Mouse (Mus musculus): ENCODE results near the gene Sox13.

DNA sequence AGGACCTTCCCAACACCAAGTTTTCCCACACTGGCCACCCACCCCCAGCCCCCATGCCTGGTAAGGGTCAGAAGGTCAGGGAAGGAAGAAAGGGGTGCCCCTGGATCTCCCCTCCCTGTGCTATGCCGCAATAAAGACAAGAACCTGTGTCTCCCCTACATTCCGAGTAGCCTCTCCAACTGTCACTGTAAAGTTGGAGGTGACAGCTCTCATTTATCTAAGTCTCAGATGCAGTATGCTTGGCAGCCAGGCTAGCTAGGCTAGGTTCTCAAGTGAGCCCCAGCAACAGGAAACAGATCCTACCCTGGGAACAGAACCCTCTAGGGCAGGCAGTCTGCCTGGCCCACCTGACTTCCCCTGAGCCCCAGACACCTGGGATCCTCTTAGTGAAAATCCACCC, 3.1 kb downstream of the Sox13 start:
- TF ChIP-seq ETS1 (IDR thresholded peaks at IDR 0.05; ENCODE audit: low read depth, low read length) (no peak), POLR2A (IDR thresholded peaks at IDR 0.05; ENCODE audit: control insufficient read depth in 1 of 2, insufficient read depth in 1 of 2, low read depth in 1 of 2, low read length in 2 of 2, poor library complexity in 1 of 2) (no peak), CTCF (IDR thresholded peaks at IDR 0.05 in 2 of 3, conservative IDR thresholded peaks at IDR 0.05 in 1 of 3; ENCODE audit: control insufficient read depth in 1 of 3, insufficient read depth in 1 of 3, low read depth in 2 of 3, low read length in 3 of 3, poor library complexity in 1 of 3, severe bottlenecking in 1 of 3) (no peak), TAL1 (IDR thresholded peaks at IDR 0.05; ENCODE audit: low read length) (no peak), MAFK (IDR thresholded peaks at IDR 0.05; ENCODE audit: borderline replicate concordance, low read depth, low read length) (no peak), POLR2AphosphoS2 (IDR thresholded peaks at IDR 0.05; ENCODE audit: low read length) (no peak)
